Mouse (Mus musculus) limb, embryonic 11.5 days (tissue): ENCODE results near the gene Nfyc. TPM values are rescaled to one million over a fixed set of nuclear protein-coding genes. Genes with fewer than 3 reads are reported as not detected.

ENCODE experiments used
- ATAC-seq: fragments of 200-750 bp; cut with Nextera tagmentation; 2 replicates; pipeline ENCODE4 v1.8.0; 2017; ENCODE audit warnings: low read depth; ENCODE audit not compliant: insufficient number of reproducible peaks, low FRiP score, low TSS enrichment
- DNase-seq: peaks from one replicate; pipeline ENCODE4 v3.0.0-alpha.2; 2015; ENCODE audit warnings: low spot score
- H3K27ac ChIP-seq: fragments of 300-500 bp; sonication (generic); replicated peaks from 2 replicates; pipeline ENCODE4 v1.5.1; 2014; ENCODE audit warnings: low read depth, mild to moderate bottlenecking, low read length
- H3K27me3 ChIP-seq: fragments of 300-500 bp; sonication (generic); 2 replicates; pipeline ENCODE4 v1.6.1; 2014; ENCODE audit warnings: mild to moderate bottlenecking, low read length, mixed read lengths; ENCODE audit not compliant: control insufficient read depth, insufficient read depth
- H3K36me3 ChIP-seq: fragments of 300-500 bp; sonication (generic); 2 replicates; pipeline ENCODE4 v1.6.1; 2014; ENCODE audit warnings: mild to moderate bottlenecking, low read length, moderate library complexity, mixed read lengths; ENCODE audit not compliant: control insufficient read depth, insufficient read depth
- H3K4me1 ChIP-seq: fragments of 300-500 bp; sonication (generic); 2 replicates; pipeline ENCODE4 v1.6.1; 2014; ENCODE audit warnings: low read length, mixed read lengths; ENCODE audit not compliant: control insufficient read depth, insufficient read depth
- H3K4me2 ChIP-seq: fragments of 300-500 bp; sonication (generic); 2 replicates; pipeline ENCODE4 v1.6.1; 2014; ENCODE audit warnings: low read depth, mild to moderate bottlenecking, moderate library complexity; ENCODE audit not compliant: severe bottlenecking
- H3K4me3 ChIP-seq: fragments of 300-500 bp; sonication (generic); 2 replicates; pipeline ENCODE4 v1.5.1; 2014; ENCODE audit warnings: low read depth, low read length
- H3K9ac ChIP-seq: fragments of 300-500 bp; sonication (generic); 2 replicates; pipeline ENCODE4 v1.6.1; 2014; ENCODE audit warnings: mild to moderate bottlenecking, low read length
- H3K9me3 ChIP-seq: fragments of 300-500 bp; sonication (generic); 2 replicates; pipeline ENCODE4 v1.6.1; 2016; ENCODE audit warnings: low read length; ENCODE audit not compliant: control insufficient read depth
- WGBS: fragments of 180-500 bp; shearing (Covaris S2); extraction: QIAGEN DNeasy Blood & Tissue Kit; methylation state at CpG from one replicate; pipeline ENCODE4 v1.1.7; 2014; 5-methylcytosine and 5-hydroxymethylcytosine counted together
- polyA plus RNA-seq: library from polyadenylated mRNA; unstranded; fragments of >200 nt; fragmentation: Nextera tagmentation; extraction: Ambion mirVana; gene quantifications from 2 replicates; pipeline ENCODE4 v1.2.1, GENCODE M21; 2014

The Nfyc gene
- polyA plus RNA-seq = 130 and 133 TPM in 2 replicates

- H3K4me2 ChIP-seq = no peak within 1 kb of the TSS
- H3K9me3 ChIP-seq = no peaks in the 10 kb centered on the region
- no peak within 1 kb of the TSS for H3K27ac ChIP-seq
- no peak within 1 kb of the TSS for H3K4me3 ChIP-seq
- no peak for ATAC-seq
- no peak for DNase-seq
- 90% methylated on average over 4 of the region's 4 CpGs for WGBS
- H3K27me3 ChIP-seq = no peaks in the 10 kb centered on the region
- no peaks in the 10 kb centered on the region for H3K36me3 ChIP-seq
- no peak within 1 kb of the TSS for H3K9ac ChIP-seq
- no peaks in the 10 kb centered on the region for H3K4me1 ChIP-seq
Observed at GRCm38 (mm10) chr4:120831472-120831871, at the start of gene Nfyc. Gene Nfyc (minus strand): TSS chr4:120831572.

- no peak overlapping the region for H3K4me2 ChIP-seq
- ATAC-seq (no peak), DNase-seq (no peak)
- 58% methylated on average over 6 of the region's 6 CpGs for WGBS
- no peaks in the 10 kb centered on the region for H3K27me3 ChIP-seq
- H3K4me3 ChIP-seq = no peak overlapping the region
- H3K27ac ChIP-seq = no peak overlapping the region
- no peaks in the 10 kb centered on the region for H3K4me1 ChIP-seq
- no peaks in the 10 kb centered on the region for H3K36me3 ChIP-seq
- H3K9me3 ChIP-seq = no peaks in the 10 kb centered on the region
- H3K9ac ChIP-seq = no peak overlapping the region
Observed at GRCm38 (mm10) chr4:120880731-120881432, 49.5 kb upstream of the Nfyc start.

GRCm38 (mm10) chr4:120879386-120879785, 48.0 kb upstream of the Nfyc start:
- Histone ChIP-seq H3K27me3 (no peaks in the 10 kb centered on the region), H3K36me3 (no peaks in the 10 kb centered on the region), H3K9me3 (no peaks in the 10 kb centered on the region), H3K4me3 (no peak overlapping the region), H3K4me2 (no peak overlapping the region), H3K4me1 (no peaks in the 10 kb centered on the region), H3K27ac (no peak overlapping the region), H3K9ac (no peak overlapping the region)
- 18% methylated on average over 4 of the region's 4 CpGs for WGBS
- DNase-seq = no peak
- no peak for ATAC-seq

GRCm38 (mm10) chr4:120878728-120879127, 47.4 kb upstream of the Nfyc start:
- Histone ChIP-seq H3K9me3 (no peaks in the 10 kb centered on the region), H3K9ac (no peak overlapping the region), H3K4me1 (no peaks in the 10 kb centered on the region), H3K4me2 (no peak overlapping the region), H3K36me3 (no peaks in the 10 kb centered on the region), H3K4me3 (no peak overlapping the region), H3K27ac (no peak overlapping the region), H3K27me3 (no peaks in the 10 kb centered on the region)
- DNase-seq (no peak), ATAC-seq (no peak)
- 66% methylated on average over 3 of the region's 3 CpGs for WGBS

- no peaks in the 10 kb centered on the region for H3K4me1 ChIP-seq
- no peak overlapping the region for H3K4me3 ChIP-seq
- no peaks in the 10 kb centered on the region for H3K9me3 ChIP-seq
- ATAC-seq (no peak), DNase-seq (no peak)
- WGBS = 85% methylated on average over 3 of the region's 3 CpGs
- no peaks in the 10 kb centered on the region for H3K27me3 ChIP-seq
- H3K4me2 ChIP-seq = no peak overlapping the region
- H3K36me3 ChIP-seq = no peaks in the 10 kb centered on the region
- H3K27ac ChIP-seq = no peak overlapping the region
- H3K9ac ChIP-seq = no peak overlapping the region
Observed at GRCm38 (mm10) chr4:120875961-120876360, 44.6 kb upstream of the Nfyc start.

GRCm38 (mm10) chr4:120870262-120870748, 38.9 kb upstream of the Nfyc start:
- Histone ChIP-seq H3K4me1 (0 out of 2 replicates have a peak, but pooled peaks cover 3% of the 10 kb centered on the region), H3K4me2 (no peak overlapping the region), H3K27ac (no peak overlapping the region), H3K36me3 (no peaks in the 10 kb centered on the region), H3K27me3 (no peaks in the 10 kb centered on the region), H3K9me3 (no peaks in the 10 kb centered on the region), H3K4me3 (no peak overlapping the region), H3K9ac (no peak overlapping the region)
- ATAC-seq (no peak), DNase-seq (no peak)
- WGBS = 73% methylated on average over 7 of the region's 7 CpGs

- Histone ChIP-seq H3K27ac (no peak overlapping the region), H3K4me2 (no peak overlapping the region), H3K36me3 (no peaks in the 10 kb centered on the region), H3K27me3 (no peaks in the 10 kb centered on the region), H3K4me1 (0 out of 2 replicates have a peak, but pooled peaks cover 3% of the 10 kb centered on the region), H3K4me3 (no peak overlapping the region), H3K9me3 (no peaks in the 10 kb centered on the region), H3K9ac (no peak overlapping the region)
- no peak for ATAC-seq
- 86% methylated on average over 3 of the region's 3 CpGs for WGBS
- no peak for DNase-seq
Observed at GRCm38 (mm10) chr4:120868988-120869387, 37.6 kb upstream of the Nfyc start.

GRCm38 (mm10) chr4:120868246-120868645, 36.9 kb upstream of the Nfyc start:
- H3K4me1 ChIP-seq = 0 out of 2 replicates have a peak, but pooled peaks cover 3% of the 10 kb centered on the region
- no peak overlapping the region for H3K4me3 ChIP-seq
- no peak overlapping the region for H3K27ac ChIP-seq
- ATAC-seq (no peak), DNase-seq (no peak)
- H3K4me2 ChIP-seq = no peak overlapping the region
- 83% methylated on average over 5 of the region's 5 CpGs for WGBS
- no peaks in the 10 kb centered on the region for H3K36me3 ChIP-seq
- H3K9me3 ChIP-seq = no peaks in the 10 kb centered on the region
- H3K27me3 ChIP-seq = no peaks in the 10 kb centered on the region
- H3K9ac ChIP-seq = no peak overlapping the region
